Mouse (Mus musculus): Measurements from ENCODE around the gene Cwc25.
"Not testable (repeated sequence)": the region's sequence is repeated elsewhere in the genome, so short reads cannot be mapped to it uniquely, and the experiment has no call there.

The Cwc25 gene

DNA sequence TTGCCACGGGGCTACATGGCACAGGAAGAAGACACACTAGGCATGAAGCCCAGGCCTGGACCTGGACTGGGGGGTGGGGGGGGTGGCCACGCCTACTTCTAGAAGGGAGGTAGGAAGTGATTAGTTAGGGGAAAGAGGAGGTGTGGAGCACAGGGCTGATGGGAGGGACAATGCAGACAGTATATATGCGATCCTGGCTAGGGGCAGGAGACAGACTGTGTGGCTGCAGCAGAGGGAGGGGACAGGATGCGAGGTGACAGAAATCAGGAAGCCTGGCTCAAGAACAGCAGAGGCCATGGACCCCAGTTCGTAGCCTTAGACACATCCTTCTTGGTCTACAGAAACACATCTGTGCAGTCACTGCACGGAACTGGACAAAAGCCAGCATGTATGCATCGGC lies 42.6 kb downstream of the Cwc25 start:
- no peak for DNase-seq (ENCODE audit: low read depth)

- DNase-seq (ENCODE audit: low read depth): no peak
These were observed 45.0 kb downstream of the Cwc25 start for GRCm38 (mm10) chr11:97721338-97721737.

- peak; percentile 80 for DNase-seq (ENCODE audit: low read depth)
These were observed 47.3 kb downstream of the Cwc25 start for GRCm38 (mm10) chr11:97719041-97719440.

DNA sequence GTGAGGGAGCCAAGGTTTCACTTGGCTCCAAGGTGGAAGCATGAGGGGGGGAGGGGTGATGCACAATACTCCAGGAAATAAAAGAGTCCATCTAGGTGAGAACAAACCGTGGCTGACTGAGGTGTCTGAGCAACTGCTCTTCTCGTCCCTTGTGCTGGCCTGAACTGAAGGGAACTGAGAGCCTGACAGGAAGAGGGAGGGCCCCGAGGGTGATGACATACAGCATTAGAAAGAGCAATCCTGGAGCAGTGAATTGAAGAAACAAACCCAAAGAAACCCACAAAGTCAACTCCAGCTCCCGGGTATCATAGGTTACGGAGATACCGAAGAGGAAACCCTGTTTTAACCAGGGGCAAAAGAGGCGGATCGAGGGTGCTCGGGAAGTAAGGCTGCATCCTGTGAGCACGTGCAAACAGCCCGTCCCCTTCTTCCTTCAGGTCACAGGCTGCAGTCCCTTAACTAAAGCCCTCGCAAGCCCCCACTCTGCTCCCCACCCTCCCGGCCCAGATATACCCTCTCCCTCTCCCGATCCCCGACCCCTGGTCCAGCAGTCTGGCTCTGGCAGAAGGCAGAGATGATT lies 48.0 kb downstream of the Cwc25 start:
- DNase-seq (ENCODE audit: low read depth): peak; percentile 59

GRCm38 (mm10) chr11:97717369-97718280 lies 48.7 kb downstream of the Cwc25 start:
- no peak for DNase-seq (ENCODE audit: low read depth)

- DNase-seq (ENCODE audit: low read depth): no peak
These were observed 50.3 kb downstream of the Cwc25 start for GRCm38 (mm10) chr11:97716021-97716420.

DNA sequence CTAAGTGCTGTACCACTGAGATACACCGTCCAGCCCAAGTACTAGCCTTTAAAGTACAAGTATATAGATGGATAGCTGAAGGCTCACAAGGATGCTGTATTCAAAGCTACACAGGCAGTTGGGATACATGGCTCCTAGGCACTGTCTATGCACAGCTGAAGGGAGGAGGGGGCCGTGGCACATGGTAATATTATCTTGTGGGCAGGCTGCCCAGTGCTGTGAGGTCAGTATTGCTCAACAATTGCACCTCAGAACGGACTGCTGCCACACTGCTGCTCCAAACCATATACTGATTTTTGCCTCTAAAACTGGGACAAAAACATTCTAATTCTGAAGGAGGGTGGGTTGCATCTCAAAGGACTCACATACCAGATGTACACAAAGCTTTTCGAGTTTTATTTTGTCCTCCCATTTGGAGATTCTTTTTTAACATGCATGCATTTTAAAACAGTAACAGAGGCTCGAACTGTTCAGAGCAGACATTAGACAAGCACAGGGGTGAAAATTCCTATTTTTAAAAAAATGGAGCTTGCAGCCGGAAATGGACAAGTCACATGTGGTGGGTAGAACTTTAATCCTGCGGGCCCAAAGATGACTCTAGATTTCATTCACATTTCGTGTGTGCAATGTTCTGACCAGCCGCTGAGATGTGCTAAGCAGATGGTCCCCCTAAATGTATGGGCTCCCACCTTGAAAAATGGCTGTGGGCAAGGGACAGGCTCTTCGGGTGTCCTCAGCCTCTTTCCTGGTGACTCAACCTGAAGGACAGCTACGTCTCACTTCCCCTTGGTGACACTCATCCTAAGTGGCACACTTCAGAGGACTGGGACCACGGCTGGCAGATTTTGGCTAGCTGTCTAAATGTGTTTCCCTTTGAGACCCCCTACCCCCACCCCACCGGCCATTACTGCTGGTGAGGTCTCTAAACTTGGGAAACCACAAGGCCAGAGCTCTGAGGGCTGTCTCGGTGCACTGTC lies 51.3 kb downstream of the Cwc25 start:
- no peak for DNase-seq (ENCODE audit: low read depth)

GRCm38 (mm10) chr11:97714356-97714755 lies 52.0 kb downstream of the Cwc25 start:
- DNase-seq (ENCODE audit: low read depth): no peak

- DNase-seq (ENCODE audit: low read depth): no peak
These were observed 52.5 kb downstream of the Cwc25 start for GRCm38 (mm10) chr11:97713896-97714295.

GRCm38 (mm10) chr11:97712286-97712685 lies 54.1 kb downstream of the Cwc25 start:
- DNase-seq (ENCODE audit: low read depth): no peak

DNA sequence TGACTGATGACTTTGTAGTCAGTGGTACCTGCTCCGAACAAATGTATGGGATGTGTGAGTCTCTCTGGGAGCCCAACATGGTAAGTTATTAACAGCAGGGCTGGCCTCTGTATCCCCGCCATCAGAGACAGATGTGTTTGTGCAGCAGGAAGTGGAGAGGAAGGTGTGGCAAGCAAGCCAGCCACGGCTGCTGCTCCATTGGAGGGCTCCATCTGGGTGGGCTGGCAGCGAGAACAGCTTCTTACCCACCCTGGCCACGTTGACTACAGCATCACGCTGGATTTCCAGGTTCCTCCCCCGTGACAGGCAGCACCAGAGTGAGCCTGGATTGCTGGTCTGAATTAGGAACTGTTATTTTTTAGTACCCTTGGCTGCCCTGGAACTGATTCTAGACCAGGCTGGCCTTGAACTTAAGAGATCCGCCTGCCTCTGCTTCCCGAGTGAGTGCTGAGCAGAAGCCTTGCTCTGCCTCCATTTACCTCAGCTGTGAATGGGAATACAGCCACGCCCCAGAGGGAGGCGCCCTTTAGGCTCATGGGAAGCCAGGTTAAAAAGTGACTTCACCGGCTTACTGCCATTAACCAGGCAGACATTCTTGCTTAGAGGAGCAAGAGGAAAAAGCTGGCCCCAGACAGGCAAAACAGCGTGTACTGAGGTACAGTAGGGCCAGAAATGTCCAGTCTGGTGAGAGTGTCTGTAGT lies 55.0 kb downstream of the Cwc25 start:
- DNase-seq (ENCODE audit: low read depth): no peak

DNA sequence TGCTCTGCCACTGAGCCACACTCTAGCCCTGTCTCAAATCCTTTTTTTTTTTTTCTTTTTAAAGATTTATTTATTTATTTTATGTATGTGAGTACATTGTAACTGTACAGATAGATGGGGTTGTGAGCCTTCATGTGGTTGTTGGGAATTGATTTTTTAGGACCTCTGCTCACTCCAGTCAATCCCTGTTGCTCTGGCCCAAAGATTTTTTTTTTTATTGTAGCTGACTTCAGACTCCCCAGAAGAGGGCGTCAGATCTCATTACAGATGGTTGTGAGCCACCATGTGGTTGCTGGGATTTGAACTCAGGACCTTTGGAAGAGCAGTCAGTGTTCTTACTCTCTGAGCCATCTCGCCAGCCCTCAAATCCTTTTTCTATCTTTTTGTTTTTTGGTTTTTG lies 56.3 kb downstream of the Cwc25 start:
- not testable (repeated sequence) for DNase-seq (ENCODE audit: low read depth)

DNA sequence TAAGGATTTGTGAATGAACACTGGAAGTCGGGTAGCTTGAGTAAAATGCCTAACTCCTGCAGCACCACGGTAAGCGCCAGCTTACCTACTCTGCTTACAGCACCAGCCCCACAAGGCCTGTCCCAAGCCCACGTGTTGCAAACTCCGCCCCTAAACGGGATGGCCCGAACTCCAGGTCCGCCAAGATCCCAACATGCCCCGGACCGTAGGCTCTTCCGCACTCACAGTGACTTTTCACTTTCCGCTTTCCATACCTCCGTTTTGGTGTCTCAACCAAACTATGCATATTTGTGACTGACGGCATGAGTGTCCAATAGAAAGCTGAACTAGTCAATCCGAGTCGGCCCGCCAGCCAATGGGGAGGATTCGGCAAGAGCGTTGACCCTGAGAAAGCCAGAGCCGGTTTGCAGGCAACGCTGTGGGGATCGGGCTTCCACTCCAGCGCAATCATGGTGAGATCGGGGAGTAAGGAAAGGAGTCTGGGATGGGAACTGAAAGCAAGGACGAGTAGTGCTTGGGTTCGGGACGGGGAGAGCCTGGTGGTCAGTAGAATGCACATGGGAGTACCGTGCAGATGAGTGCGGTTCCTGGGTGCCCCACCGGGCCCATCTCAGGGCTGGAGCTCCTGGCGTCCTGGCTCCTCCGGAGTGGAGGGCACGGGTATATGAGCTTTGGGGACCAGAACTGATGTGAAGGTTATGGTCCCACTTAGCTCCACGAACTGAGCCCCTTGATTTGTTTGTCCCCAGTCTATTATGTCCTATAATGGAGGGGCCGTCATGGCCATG lies 63.1 kb downstream of the Cwc25 start, which contains the start of gene Psmb3:
TSS of gene Psmb3 (plus strand) at position 361 of the 788 bp plus-strand sequence.
- peak; percentile 100 for DNase-seq (ENCODE audit: low read depth)

DNA sequence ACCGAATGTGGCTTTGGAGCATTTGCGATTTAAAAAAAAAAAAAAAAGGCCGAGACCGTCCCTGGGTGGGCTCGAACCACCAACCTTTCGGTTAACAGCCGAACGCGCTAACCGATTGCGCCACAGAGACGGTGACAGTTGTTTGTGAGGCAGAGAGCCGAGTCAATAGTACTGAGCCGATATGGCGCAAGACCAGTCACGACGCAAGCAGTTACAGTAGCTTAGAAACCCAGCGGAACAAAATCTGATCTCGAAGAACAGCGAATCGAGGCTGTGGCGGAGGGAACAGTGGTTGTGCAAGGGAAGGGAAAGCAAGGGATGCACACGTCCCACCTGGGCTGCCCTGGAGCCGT lies 64.0 kb downstream of the Cwc25 start:
- peak; percentile 96 for DNase-seq (ENCODE audit: low read depth)

GRCm38 (mm10) chr11:97701581-97702392 lies 64.6 kb downstream of the Cwc25 start:
- peak; percentile 59 for DNase-seq (ENCODE audit: low read depth)

DNA sequence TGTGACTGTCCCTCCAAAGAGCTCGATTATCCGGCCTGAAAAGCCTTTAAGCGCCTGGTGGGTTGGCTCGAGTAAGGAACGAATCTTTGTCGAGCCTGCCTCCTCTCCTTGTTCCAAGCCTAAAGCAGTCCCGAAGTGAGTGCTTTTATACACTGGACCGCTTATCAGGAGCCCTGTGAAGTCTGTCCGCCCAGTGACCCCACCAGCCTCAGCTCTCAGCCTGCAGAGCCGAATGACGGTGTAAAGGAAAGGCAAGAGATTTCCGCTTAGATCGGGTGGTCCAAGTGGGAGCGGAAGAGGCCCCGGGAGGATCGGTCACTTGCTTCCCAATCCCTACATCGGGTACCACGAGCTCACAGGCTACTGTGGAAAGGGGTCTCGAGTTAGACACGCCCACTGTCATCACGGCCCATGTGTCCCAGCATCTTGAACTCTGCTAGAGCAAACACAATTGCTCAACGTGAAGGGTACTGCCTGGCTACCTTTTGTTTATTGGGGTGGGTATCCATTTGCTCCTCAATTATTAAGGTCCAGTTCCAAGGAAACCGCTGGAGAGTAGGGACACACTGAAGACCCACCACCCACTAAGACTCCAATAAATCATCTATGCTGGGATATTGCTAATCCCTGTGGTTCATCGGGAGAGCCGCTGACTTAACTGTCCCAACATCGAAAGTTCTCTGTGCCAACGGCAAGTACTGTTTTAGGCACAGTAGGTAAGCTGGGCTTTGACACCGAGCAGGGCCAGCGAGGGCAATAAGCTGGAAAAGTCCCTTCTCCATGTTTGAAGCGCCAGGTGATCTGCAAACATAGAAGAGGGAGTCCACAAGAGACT lies 65.4 kb downstream of the Cwc25 start:
- DNase-seq (ENCODE audit: low read depth): no peak

DNA sequence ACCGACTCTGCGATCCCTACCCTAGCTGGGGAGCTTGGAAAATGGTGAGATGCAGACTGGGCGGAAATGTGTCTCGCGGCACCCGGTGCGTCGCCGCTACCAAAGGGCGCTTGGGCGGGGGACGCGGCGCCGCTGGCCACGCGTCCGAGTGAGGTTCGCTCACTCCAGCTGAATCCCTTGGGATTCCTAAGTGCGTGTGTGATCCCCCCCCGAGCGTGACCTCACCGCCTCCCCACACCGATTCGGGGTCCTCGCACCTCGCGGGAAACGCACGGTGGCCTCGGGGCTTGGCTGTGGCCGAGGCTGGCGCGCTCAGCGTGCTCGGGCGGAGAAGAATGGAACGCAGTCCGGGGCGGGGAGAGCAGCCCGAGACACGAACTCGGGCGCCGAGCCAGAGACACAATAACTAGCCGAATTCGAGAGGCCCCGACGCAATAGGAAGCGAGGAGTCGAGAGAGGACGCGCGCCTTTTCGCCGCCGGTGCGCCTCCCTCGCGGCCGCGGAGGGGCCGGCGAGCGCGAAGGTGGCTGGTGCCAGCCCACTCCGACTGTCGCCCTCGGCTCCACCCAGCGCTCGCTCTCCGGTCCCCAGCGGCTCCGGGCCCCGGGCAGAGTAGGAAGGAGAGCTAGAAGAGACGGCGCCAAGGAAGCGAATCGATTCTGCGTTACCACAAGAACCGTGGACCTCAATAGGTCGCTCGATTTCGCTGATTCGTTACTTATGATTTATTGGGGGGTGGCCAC lies 66.2 kb downstream of the Cwc25 start, which contains the start of gene Pcgf2:
TSS of gene Pcgf2 (minus strand) at position 495 of the 743 bp plus-strand sequence.
- peak; percentile 80 for DNase-seq (ENCODE audit: low read depth)

- DNase-seq (ENCODE audit: low read depth): peak; percentile 67
These were observed 66.7 kb downstream of the Cwc25 start for GRCm38 (mm10) chr11:97699626-97700002.

Measured in induced T-regulatory cell, adult 2 months (primary cell).